Comparison of ENCODE assay signal across 27 mouse cellular contexts in the genomic region with DNA sequence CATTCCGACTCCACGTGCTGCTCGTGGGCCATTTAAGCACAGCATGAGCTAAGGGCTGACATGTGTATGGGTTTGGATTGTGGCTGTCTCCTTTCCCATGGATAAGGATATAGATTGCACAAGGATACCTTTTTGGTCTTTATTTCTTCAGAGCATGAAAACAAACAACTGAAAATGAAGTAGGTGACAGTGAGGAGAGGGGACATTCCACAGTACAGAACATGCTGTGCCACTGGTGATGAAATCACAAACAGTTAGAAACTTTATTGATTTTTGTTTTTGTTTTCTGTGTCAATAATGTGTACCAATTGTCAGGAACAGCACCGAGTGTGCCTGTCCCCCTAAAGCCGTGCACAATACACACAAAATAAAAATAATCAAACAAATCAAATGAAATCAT. TPM values are rescaled to one million over a fixed set of nuclear protein-coding genes. Genes with fewer than 3 reads are reported as not detected.
DNase-seq lines count a peak whose midpoint lies in the region; ATAC-seq and TF ChIP-seq lines count a peak whose summit lies in the region.
"Had no signal": no experiment of that assay in that cellular context is flagged by ENCODE, and none has a peak within 500 bp of the region (broad histone marks: within the 10 kb centered on the region; RNA-seq: fewer than 3 reads in every experiment).

No protein-coding gene starts in this region.

- no peak overlapping the region for H3K4me3 ChIP-seq in liver, adult 2 months (ENCODE audit: insufficient read depth, low read depth, low read length)
- no peak overlapping the region for H3K4me3 ChIP-seq in lung, postnatal 0 days (ENCODE audit: low read depth, low read length)
- H3K4me3 ChIP-seq: embryonic facial prominence, embryonic 13.5 days; embryonic facial prominence, embryonic 15.5 days; erythroblast, embryonic 14.5 days; forebrain, embryonic 10.5 days; forebrain, embryonic 12.5 days had no signal

- no peak for TF ChIP-seq POLR2A in liver, adult 2 months (IDR thresholded peaks at IDR 0.05; ENCODE audit: extremely low read depth, insufficient read depth, low read length)

- peak; percentile 65 for ATAC-seq in lung, postnatal 0 days
- ATAC-seq: forebrain, embryonic 14.5 days; forebrain, embryonic 16.5 days had no signal

- no peaks in the 10 kb centered on the region for H3K9me3 ChIP-seq in lung, postnatal 0 days (ENCODE audit: low read length)
- H3K9me3 ChIP-seq: embryonic facial prominence, embryonic 13.5 days; embryonic facial prominence, embryonic 15.5 days; forebrain, embryonic 10.5 days; forebrain, embryonic 12.5 days had no signal

- peak; percentile 97 for TF ChIP-seq EP300 in lung, postnatal 0 days (IDR thresholded peaks at IDR 0.05)

- H3K27ac ChIP-seq in liver, adult 2 months (replicated peaks; ENCODE audit: insufficient read depth, low read depth, low read length), result peak overlapping the region; percentile 63
- H3K27ac ChIP-seq in lung, postnatal 0 days (ENCODE audit: low read length), result no peak overlapping the region
- H3K27ac ChIP-seq: embryonic facial prominence, embryonic 13.5 days; embryonic facial prominence, embryonic 15.5 days; forebrain, embryonic 10.5 days; forebrain, embryonic 12.5 days had no signal

- no peak overlapping the region for H3K9ac ChIP-seq in liver, adult 2 months (ENCODE audit: low read depth, low read length)
- H3K9ac ChIP-seq in lung, postnatal 0 days (replicated peaks; ENCODE audit: low read depth), result no peak overlapping the region
- H3K9ac ChIP-seq: embryonic facial prominence, embryonic 13.5 days; embryonic facial prominence, embryonic 15.5 days; forebrain, embryonic 12.5 days had no signal

- H3K36me3 ChIP-seq in liver, adult 2 months (ENCODE audit: control insufficient read depth, insufficient read depth, low read length), result no peaks in the 10 kb centered on the region
- no peaks in the 10 kb centered on the region for H3K36me3 ChIP-seq in lung, postnatal 0 days (ENCODE audit: insufficient read depth, low read length)
- H3K36me3 ChIP-seq: embryonic facial prominence, embryonic 15.5 days; forebrain, embryonic 10.5 days; forebrain, embryonic 12.5 days had no signal

- peak; percentile 95 for DNase-seq in liver, adult 2 months (ENCODE audit: extremely low read depth, low read depth, low spot score)
- DNase-seq in liver, result no peak
- peak; percentile 79 for DNase-seq in lung, postnatal 0 days (ENCODE audit: low spot score)
- no peak for DNase-seq in lung, postnatal 10 days
- DNase-seq: adrenal gland, adult 2 months; adrenal gland, postnatal 10 days; adrenal gland, postnatal 25 days; cerebellum, adult 11 months; cerebellum, adult 8-10 months; cerebellum, adult 9-11 months; cerebellum, postnatal 14 days; cerebellum, postnatal 36 days; embryo, embryonic 11 days had no signal

- TF ChIP-seq CTCF in liver, adult 2 months (IDR thresholded peaks at IDR 0.05; ENCODE audit: low read depth, low read length), result no peak
- no peak for TF ChIP-seq CTCF in lung, postnatal 0 days (IDR thresholded peaks at IDR 0.05)

- H3K79me2 ChIP-seq in liver, adult 2 months (ENCODE audit: control insufficient read depth, insufficient read depth, low read length), result no peaks in the 10 kb centered on the region

- no peak overlapping the region for H3K4me2 ChIP-seq in lung, postnatal 0 days (replicated peaks; ENCODE audit: low read depth, low read length)
- H3K4me2 ChIP-seq: embryonic facial prominence, embryonic 13.5 days; embryonic facial prominence, embryonic 15.5 days; forebrain, embryonic 12.5 days had no signal

- H3K4me1 ChIP-seq in liver, adult 2 months (ENCODE audit: control insufficient read depth, insufficient read depth, low read length), result peaks cover 5% of the 10 kb centered on the region
- no peaks in the 10 kb centered on the region for H3K4me1 ChIP-seq in lung, postnatal 0 days (ENCODE audit: insufficient read depth, low read depth, low read length)
- H3K4me1 ChIP-seq: embryonic facial prominence, embryonic 13.5 days; embryonic facial prominence, embryonic 15.5 days; forebrain, embryonic 10.5 days; forebrain, embryonic 12.5 days had no signal

- no peaks in the 10 kb centered on the region for H3K27me3 ChIP-seq in liver, adult 2 months (ENCODE audit: control insufficient read depth, insufficient read depth, low read length)
- H3K27me3 ChIP-seq in lung, postnatal 0 days (replicated peaks; ENCODE audit: insufficient read depth, low read length), result no peaks in the 10 kb centered on the region
- H3K27me3 ChIP-seq: embryonic facial prominence, embryonic 13.5 days; embryonic facial prominence, embryonic 15.5 days; forebrain, embryonic 12.5 days had no signal

- WGBS in liver, adult 2 months, result 62% methylated on average over 5 of the region's 5 CpGs
- WGBS in lung, postnatal 0 days, result 67% methylated on average over 5 of the region's 5 CpGs

RNA-seq across cellular contexts. Expression of a gene that starts 56.1 kb away (rescaled TPM):
- not detected in 2 replicates for total RNA-seq in liver, adult 2 months (2014; rRNA removed)
- polyA plus RNA-seq in liver, adult 2 months (2012; rRNA removed), result not detected in 2 replicates
- not detected in 2 replicates for polyA plus RNA-seq in lung, postnatal 0 days (2015; fragmentation: Nextera tagmentation; extraction: Ambion mirVana)
- total RNA-seq: adrenal gland, adult 2 months; adrenal gland, postnatal 10 days; adrenal gland, postnatal 25 days; adrenal gland, postnatal 4 days; common myeloid progenitor, adult 5-6 weeks; ES-E14; MEL had no signal
- polyA plus RNA-seq: adrenal gland, adult 2 months; brain, embryonic 14.5 days; C2C12; embryonic facial prominence, embryonic 11.5 days; embryonic facial prominence, embryonic 13.5 days; embryonic facial prominence, embryonic 15.5 days; erythroblast, embryonic 14.5 days; forebrain, embryonic 10.5 days; forebrain, embryonic 12.5 days; forebrain, embryonic 14.5 days; forebrain, embryonic 16.5 days had no signal

Comparison
In these comparisons a context has a peak if more than half of its experiments do, and no peak if none do; other contexts are left out.
1. DNase-seq: peak in liver, adult 2 months (single experiment) and lung, postnatal 0 days (single experiment); none in liver (single experiment) and lung, postnatal 10 days (single experiment).